Mouse (Mus musculus) spleen, adult 2 months (tissue): ENCODE measurements around the gene Gdap1l1. TPM values are rescaled to one million over a fixed set of nuclear protein-coding genes. Genes with fewer than 3 reads are reported as not detected.
"Not testable (repeated sequence)": the region's sequence is repeated elsewhere in the genome, so short reads cannot be mapped to it uniquely, and the experiment has no call there.

Experiments
- DNase-seq, 2 experiments: peaks; one replicate each; pipeline versions ENCODE4 v3.0.0 to v3.0.0-alpha.2; 2012 to 2021; ENCODE audit warnings: low spot score in 2 of 2, low read depth in 1 of 2
- H3K27ac ChIP-seq: fragments of 200-500 bp; 2 replicates; pipeline ENCODE4 v1.5.1; 2012; ENCODE audit warnings: low read length, inconsistent platforms; ENCODE audit not compliant: insufficient read depth
- H3K27me3 ChIP-seq: fragments of 200-500 bp; 2 replicates; pipeline ENCODE4 v1.6.1; 2012; ENCODE audit warnings: mild to moderate bottlenecking, moderate library complexity, low read length, inconsistent platforms; ENCODE audit not compliant: control insufficient read depth, insufficient read depth
- H3K36me3 ChIP-seq: fragments of 200-500 bp; 2 replicates; pipeline ENCODE4 v1.6.1; 2012; ENCODE audit warnings: mild to moderate bottlenecking, low read length, inconsistent platforms; ENCODE audit not compliant: control insufficient read depth, insufficient read depth
- H3K4me1 ChIP-seq: fragments of 200-500 bp; 2 replicates; pipeline ENCODE4 v1.6.1; 2011; ENCODE audit warnings: inconsistent platforms; ENCODE audit not compliant: control insufficient read depth, insufficient read depth, insufficient read length
- H3K4me3 ChIP-seq: fragments of 200-500 bp; 2 replicates; pipeline ENCODE4 v1.5.1; 2011; ENCODE audit warnings: mild to moderate bottlenecking, inconsistent platforms; ENCODE audit not compliant: insufficient read depth, insufficient read length; ENCODE audit errors: extremely low read depth
- CTCF ChIP-seq: fragments of 200-500 bp; IDR thresholded peaks from 2 replicates; pipeline ENCODE4 v1.5.1; 2011; ENCODE audit warnings: mild to moderate bottlenecking, inconsistent platforms; ENCODE audit not compliant: insufficient read depth, insufficient read length, insufficient replicate concordance; ENCODE audit errors: extremely low read depth
- POLR2A ChIP-seq: fragments of 200-500 bp; IDR thresholded peaks from 2 replicates; pipeline ENCODE4 v1.6.1; 2011; ENCODE audit warnings: low read depth, low read length, inconsistent platforms
- WGBS: fragments of 180-500 bp; shearing (Covaris S2); methylation state at CpG from one replicate; pipeline ENCODE4 v1.1.7; 2018; 5-methylcytosine and 5-hydroxymethylcytosine counted together
- polyA plus RNA-seq: library from polyadenylated mRNA; depleted of rRNA; stranded (reverse); fragments of >200 nt; gene quantifications from 2 replicates; pipeline ENCODE4 v1.2.3, GENCODE M21; 2012

The Gdap1l1 gene
- polyA plus RNA-seq, 1 experiment: 0.19 TPM

GRCm38 (mm10) chr2:163450668-163451295 lies 12.5 kb downstream of the Gdap1l1 start:
- H3K4me3 ChIP-seq: no peak overlapping the region
- H3K27me3 ChIP-seq: no peaks in the 10 kb centered on the region
- no peak for DNase-seq
- H3K36me3 ChIP-seq: no peaks in the 10 kb centered on the region
- WGBS: 64% methylated on average over 6 of the region's 6 CpGs
- no peak overlapping the region for H3K27ac ChIP-seq
- H3K4me1 ChIP-seq: no peaks in the 10 kb centered on the region
- TF ChIP-seq CTCF: no peak
- TF ChIP-seq POLR2A: no peak

- no peaks in the 10 kb centered on the region for H3K36me3 ChIP-seq
- TF ChIP-seq POLR2A: no peak
- no peak for TF ChIP-seq CTCF
- no peaks in the 10 kb centered on the region for H3K4me1 ChIP-seq
- H3K4me3 ChIP-seq: no peak overlapping the region
- H3K27ac ChIP-seq: no peak overlapping the region
- 87% methylated on average over 6 of the region's 6 CpGs for WGBS
- DNase-seq: no peak
- H3K27me3 ChIP-seq: no peaks in the 10 kb centered on the region
Observed at GRCm38 (mm10) chr2:163452738-163453137, 14.5 kb downstream of the Gdap1l1 start.

- Histone ChIP-seq H3K36me3 (no peaks in the 10 kb centered on the region), H3K4me1 (no peaks in the 10 kb centered on the region), H3K27ac (no peak overlapping the region), H3K4me3 (no peak overlapping the region), H3K27me3 (no peaks in the 10 kb centered on the region)
- DNase-seq: no peak
- 86% methylated on average over 13 of the region's 13 CpGs for WGBS
- no peak for TF ChIP-seq POLR2A
- no peak for TF ChIP-seq CTCF
Observed at GRCm38 (mm10) chr2:163453378-163453777, 15.1 kb downstream of the Gdap1l1 start.

- WGBS: 42% methylated on average over 27 of the region's 27 CpGs
- TF ChIP-seq POLR2A: no peak
- no peak for TF ChIP-seq CTCF
- no peaks in the 10 kb centered on the region for H3K36me3 ChIP-seq
Observed at GRCm38 (mm10) chr2:163458539-163459265, 20.4 kb downstream of the Gdap1l1 start.

GRCm38 (mm10) chr2:163459380-163459779 lies 21.1 kb downstream of the Gdap1l1 start:
- Histone ChIP-seq H3K27ac (no peak overlapping the region), H3K36me3 (no peaks in the 10 kb centered on the region), H3K4me3 (no peak overlapping the region), H3K4me1 (no peaks in the 10 kb centered on the region), H3K27me3 (no peaks in the 10 kb centered on the region)
- TF ChIP-seq POLR2A: no peak
- no peak for TF ChIP-seq CTCF
- 45% methylated on average over 10 of the region's 10 CpGs for WGBS
- DNase-seq: no peak

More at GRCm38 (mm10) chr2:163458539-163459265, 20.4 kb downstream of the Gdap1l1 start:
- H3K27me3 ChIP-seq: no peaks in the 10 kb centered on the region
- no peak overlapping the region for H3K4me3 ChIP-seq
- no peak for DNase-seq
- H3K27ac ChIP-seq: no peak overlapping the region
- no peaks in the 10 kb centered on the region for H3K4me1 ChIP-seq

- Histone ChIP-seq H3K36me3 (no peaks in the 10 kb centered on the region), H3K4me3 (no peak overlapping the region), H3K27me3 (no peaks in the 10 kb centered on the region), H3K27ac (no peak overlapping the region), H3K4me1 (no peaks in the 10 kb centered on the region)
- WGBS: 91% methylated on average over 8 of the region's 8 CpGs
- no peak for DNase-seq
- no peak for TF ChIP-seq POLR2A
- TF ChIP-seq CTCF: no peak
Observed at GRCm38 (mm10) chr2:163460622-163461021, 22.3 kb downstream of the Gdap1l1 start.

GRCm38 (mm10) chr2:163461307-163461706 lies 23.0 kb downstream of the Gdap1l1 start:
- 86% methylated on average over 9 of the region's 9 CpGs for WGBS
- not testable (repeated sequence) for H3K4me3 ChIP-seq, H3K27me3 ChIP-seq

More at GRCm38 (mm10) chr2:163461307-163461706, 23.0 kb downstream of the Gdap1l1 start:
- H3K27ac ChIP-seq, H3K36me3 ChIP-seq, H3K4me1 ChIP-seq, DNase-seq: not testable (repeated sequence)
